Mouse (Mus musculus) CD4-positive naive resting alpha-beta T cell, adult 76 days (primary cell): ENCODE data around the gene Col25a1. TPM values are rescaled to one million over a fixed set of nuclear protein-coding genes. Genes with fewer than 3 reads are reported as not detected.

Experiments
- total RNA-seq: library from RNA; stranded (reverse); gene quantifications from one replicate; pipeline ENCODE4 v1.2.4, GENCODE M21; 2023

The Col25a1 gene
- not detected for total RNA-seq

DNA sequence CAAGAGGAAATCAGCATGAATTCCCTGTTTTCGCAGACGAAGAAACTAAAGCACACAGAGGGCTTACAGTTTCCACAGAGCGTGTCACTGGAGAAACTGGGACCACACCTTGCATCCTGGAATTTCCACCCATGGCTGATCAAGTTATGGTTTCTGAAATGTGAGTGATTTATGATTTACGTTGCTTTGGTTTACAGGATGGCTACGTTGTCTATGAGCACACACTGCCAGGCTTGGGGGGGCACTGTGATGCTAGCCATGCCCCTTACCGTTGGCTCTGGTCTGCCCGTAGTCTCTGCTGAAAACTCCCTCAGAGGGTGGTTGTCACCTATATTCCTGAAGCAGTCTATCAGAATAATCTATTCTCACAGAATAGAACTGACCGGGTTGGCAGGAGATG, at the start of gene Col25a1:
Gene Col25a1, plus strand, starts transcription at position 301 of the 400 bp plus-strand sequence.

DNA sequence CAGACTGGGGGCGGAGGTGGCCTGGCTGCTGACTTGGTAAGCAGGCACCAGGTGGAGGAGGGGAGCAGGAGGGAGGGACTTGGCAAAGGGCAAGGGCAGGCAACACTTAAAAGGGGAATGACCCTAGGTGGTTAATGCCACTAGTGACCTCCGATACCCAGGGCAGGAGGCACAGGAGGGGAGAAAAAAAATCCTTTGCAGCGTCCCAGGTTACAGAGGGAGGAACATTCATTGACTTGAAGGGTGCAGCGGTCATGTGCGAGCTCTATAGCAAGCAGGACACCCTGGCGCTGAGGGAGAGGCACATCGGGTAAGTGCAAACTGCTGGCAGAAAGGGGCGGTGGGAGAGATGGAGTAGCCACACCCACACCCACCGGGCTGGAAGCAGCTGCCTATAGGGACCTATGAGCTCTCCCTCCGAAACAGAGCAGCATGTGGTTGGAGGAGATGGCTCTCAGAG, 486.2 kb downstream of the Col25a1 start, which contains the start of gene Etnppl:
Gene Etnppl, plus strand, starts transcription at position 10 of the 460 bp plus-strand sequence.

Other genes with a start within 250 kb of the Col25a1 start
- gene Casp6, start 230.1 kb upstream of the Col25a1 start, total RNA-seq: 15.0 TPM
- gene Mcub, start 161.3 kb upstream of the Col25a1 start, total RNA-seq: 7.5 TPM
- gene Sec24b, start 69.9 kb upstream of the Col25a1 start, total RNA-seq: 128 TPM